Mouse (Mus musculus): ENCODE results near the gene Rab7b. TPM values are rescaled to one million over a fixed set of nuclear protein-coding genes. Genes with fewer than 3 reads are reported as not detected.

The Rab7b gene
- polyA plus RNA-seq, 1 experiment from 2014 or later = 2.3 TPM

DNA sequence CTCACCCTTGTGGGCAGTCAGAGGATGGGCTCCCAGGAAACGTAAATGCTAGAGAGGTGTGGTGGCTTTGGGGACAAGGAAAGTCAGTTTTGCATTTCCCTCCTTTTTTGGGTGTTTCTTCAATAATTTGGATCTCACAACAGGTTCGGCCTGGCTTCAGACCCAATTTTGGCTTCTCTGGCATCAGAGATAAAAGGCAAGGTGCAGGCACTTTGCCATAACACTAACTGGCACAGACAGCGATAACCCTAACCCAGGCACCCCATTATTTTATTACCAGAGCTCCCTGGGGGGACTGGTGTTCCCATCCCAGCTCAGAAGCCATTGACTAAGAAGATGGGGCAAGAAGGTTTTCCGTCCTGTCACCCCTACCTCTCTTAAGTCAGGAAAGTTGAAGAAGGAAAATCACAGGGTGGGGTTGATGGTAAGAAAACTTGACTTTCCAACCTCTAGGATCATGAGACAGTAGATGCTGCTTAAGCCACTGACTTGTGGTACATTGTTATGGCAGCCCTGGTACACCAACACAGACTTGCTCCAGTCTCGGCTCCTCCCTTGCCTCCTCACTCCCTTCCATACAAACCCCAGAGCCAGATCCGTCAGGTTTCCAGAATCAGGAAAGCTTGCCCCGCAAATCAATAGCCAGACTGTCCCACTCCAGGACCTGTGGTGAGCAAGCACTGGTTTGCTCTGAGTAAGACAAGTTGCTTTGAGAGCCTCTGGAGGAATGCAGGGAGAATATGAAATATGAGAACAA lies 27.6 kb upstream of the Rab7b start:
- Histone ChIP-seq H3K9ac (ENCODE audit: low read length) (no peak overlapping the region), H3K4me3 (ENCODE audit: low read length) (no peak overlapping the region), H3K9me3 (ENCODE audit: control insufficient read depth, low read length) (no peaks in the 10 kb centered on the region), H3K4me2 (ENCODE audit: low read depth, low read length) (no peak overlapping the region), H3K36me3 (ENCODE audit: control insufficient read depth, insufficient read depth, low read length) (no peaks in the 10 kb centered on the region), H3K27me3 (ENCODE audit: control insufficient read depth, insufficient read depth, low read depth, low read length) (no peaks in the 10 kb centered on the region), H3K4me1 (replicated peaks; ENCODE audit: control insufficient read depth, insufficient read depth, low read length) (peaks cover 4% of the 10 kb centered on the region; the same call in 1 of the 2 replicates), H3K27ac (ENCODE audit: low read length) (no peak overlapping the region)
- 61% methylated on average over 7 of the region's 7 CpGs for WGBS
- no peak for ATAC-seq (ENCODE audit: low read depth)

DNA sequence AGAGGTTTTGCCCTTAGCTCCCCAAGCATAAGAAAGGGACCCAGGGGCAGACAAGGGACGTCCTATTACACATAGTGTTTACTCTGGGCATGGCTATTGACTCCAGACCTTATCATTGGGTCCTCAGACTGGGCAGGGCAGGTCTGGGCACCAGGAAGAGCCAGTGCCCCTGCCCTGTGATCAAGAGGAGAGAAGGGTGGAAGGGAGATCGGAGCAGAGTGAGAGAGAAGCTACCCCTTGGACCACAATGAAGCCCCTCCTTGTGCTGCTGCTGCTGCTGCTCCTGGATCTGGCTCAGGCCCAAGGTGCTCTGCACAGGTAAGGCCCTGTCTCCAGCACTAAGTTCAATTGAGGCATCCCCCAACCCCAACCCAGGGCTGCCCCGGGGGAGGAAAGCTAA lies 26.7 kb upstream of the Rab7b start:
- no peak overlapping the region for H3K27ac ChIP-seq (ENCODE audit: low read length)
- no peaks in the 10 kb centered on the region for H3K27me3 ChIP-seq (ENCODE audit: control insufficient read depth, insufficient read depth, low read depth, low read length)
- H3K4me1 ChIP-seq (replicated peaks; ENCODE audit: control insufficient read depth, insufficient read depth, low read length) = peaks cover 4% of the 10 kb centered on the region; the same call in 1 of the 2 replicates
- ATAC-seq (ENCODE audit: low read depth) = no peak
- H3K4me3 ChIP-seq (ENCODE audit: low read length) = no peak overlapping the region
- no peak overlapping the region for H3K4me2 ChIP-seq (ENCODE audit: low read depth, low read length)
- 57% methylated on average over 3 of the region's 3 CpGs for WGBS
- no peaks in the 10 kb centered on the region for H3K9me3 ChIP-seq (ENCODE audit: control insufficient read depth, low read length)
- H3K9ac ChIP-seq (ENCODE audit: low read length) = no peak overlapping the region
- H3K36me3 ChIP-seq (ENCODE audit: control insufficient read depth, insufficient read depth, low read length) = no peaks in the 10 kb centered on the region

DNA sequence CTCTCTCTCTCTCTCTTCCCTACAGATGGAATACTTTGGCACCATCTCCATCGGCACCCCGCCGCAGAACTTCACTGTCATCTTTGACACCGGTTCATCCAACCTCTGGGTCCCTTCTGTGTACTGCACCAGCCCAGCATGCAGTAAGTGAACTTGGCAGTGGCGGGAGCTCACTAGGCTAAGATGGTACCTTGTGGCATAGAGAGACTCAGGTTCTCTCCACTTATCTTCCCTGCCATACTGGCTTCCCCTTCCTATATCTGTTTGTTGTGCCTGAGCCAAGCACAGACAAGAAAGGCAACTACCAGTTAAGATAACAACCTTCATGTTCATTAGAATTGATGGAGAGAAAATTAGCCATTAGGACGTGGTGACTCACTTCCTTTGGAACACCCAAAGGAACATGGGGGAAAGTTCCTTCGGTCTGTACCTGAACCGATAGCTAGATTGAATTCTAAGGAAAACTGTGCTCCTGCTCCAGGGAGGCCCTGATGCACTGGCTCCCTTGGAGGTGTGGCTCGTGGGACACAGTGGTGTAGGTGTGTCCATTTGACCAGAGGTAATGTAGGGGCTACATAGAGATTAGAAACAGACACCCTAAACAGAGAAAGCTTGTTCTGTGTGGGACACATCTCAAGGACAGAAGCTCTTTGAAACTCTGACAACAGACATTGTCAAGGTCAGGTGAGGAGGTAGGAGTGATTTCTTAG lies 25.1 kb upstream of the Rab7b start:
- Histone ChIP-seq H3K27ac (ENCODE audit: low read length) (no peak overlapping the region), H3K4me1 (replicated peaks; ENCODE audit: control insufficient read depth, insufficient read depth, low read length) (no peaks in the 10 kb centered on the region), H3K9me3 (ENCODE audit: control insufficient read depth, low read length) (no peaks in the 10 kb centered on the region), H3K4me2 (ENCODE audit: low read depth, low read length) (no peak overlapping the region), H3K9ac (ENCODE audit: low read length) (no peak overlapping the region), H3K36me3 (ENCODE audit: control insufficient read depth, insufficient read depth, low read length) (no peaks in the 10 kb centered on the region), H3K27me3 (ENCODE audit: control insufficient read depth, insufficient read depth, low read depth, low read length) (no peaks in the 10 kb centered on the region), H3K4me3 (ENCODE audit: low read length) (no peak overlapping the region)
- ATAC-seq (ENCODE audit: low read depth) = no peak
- WGBS = 75% methylated on average over 9 of the region's 9 CpGs

DNA sequence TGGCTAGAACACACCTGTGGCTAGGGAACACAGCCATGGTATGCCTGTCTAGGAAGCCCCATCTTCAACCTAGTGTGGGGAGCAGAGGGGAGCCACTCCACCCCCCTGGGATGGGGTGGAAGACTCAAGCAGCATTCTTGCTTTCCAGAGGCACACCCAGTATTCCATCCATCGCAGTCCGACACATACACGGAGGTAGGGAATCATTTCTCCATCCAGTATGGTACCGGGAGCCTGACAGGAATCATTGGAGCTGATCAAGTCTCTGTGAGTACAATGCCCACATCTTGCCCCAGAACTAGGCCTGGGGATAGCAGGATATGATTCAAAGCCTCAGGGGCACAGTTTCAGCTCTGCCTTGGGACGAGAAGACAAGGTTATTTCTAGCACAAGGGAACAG lies 24.4 kb upstream of the Rab7b start:
- no peak overlapping the region for H3K9ac ChIP-seq (ENCODE audit: low read length)
- ATAC-seq (ENCODE audit: low read depth) = no peak
- no peaks in the 10 kb centered on the region for H3K36me3 ChIP-seq (ENCODE audit: control insufficient read depth, insufficient read depth, low read length)
- 89% methylated on average over 5 of the region's 5 CpGs for WGBS
- no peaks in the 10 kb centered on the region for H3K4me1 ChIP-seq (replicated peaks; ENCODE audit: control insufficient read depth, insufficient read depth, low read length)
- H3K4me2 ChIP-seq (ENCODE audit: low read depth, low read length) = no peak overlapping the region
- no peak overlapping the region for H3K4me3 ChIP-seq (ENCODE audit: low read length)
- no peaks in the 10 kb centered on the region for H3K9me3 ChIP-seq (ENCODE audit: control insufficient read depth, low read length)
- H3K27me3 ChIP-seq (ENCODE audit: control insufficient read depth, insufficient read depth, low read depth, low read length) = no peaks in the 10 kb centered on the region
- H3K27ac ChIP-seq (ENCODE audit: low read length) = no peak overlapping the region

DNA sequence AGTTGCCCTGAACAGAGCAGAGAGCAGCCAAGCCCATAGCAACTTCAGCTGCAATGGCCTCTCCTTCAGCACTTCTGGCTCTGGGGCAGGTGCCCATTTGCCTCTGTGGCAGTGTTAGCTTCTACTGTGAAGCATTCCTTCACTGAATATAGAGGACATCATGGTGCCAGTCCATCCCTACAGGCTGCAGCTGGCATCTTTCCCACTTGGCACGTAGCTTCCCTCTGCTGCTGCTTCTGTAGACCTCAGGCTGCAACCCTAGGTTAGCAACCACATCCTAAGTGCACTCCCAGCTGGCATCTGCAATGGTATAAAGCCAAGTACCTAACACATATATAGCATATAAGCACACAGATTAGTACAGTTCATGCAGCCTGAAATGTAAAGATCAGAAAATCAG lies 22.6 kb upstream of the Rab7b start:
- Histone ChIP-seq H3K4me2 (ENCODE audit: low read depth, low read length) (no peak overlapping the region), H3K9ac (ENCODE audit: low read length) (no peak overlapping the region), H3K27ac (ENCODE audit: low read length) (no peak overlapping the region), H3K27me3 (ENCODE audit: control insufficient read depth, insufficient read depth, low read depth, low read length) (no peaks in the 10 kb centered on the region), H3K4me3 (ENCODE audit: low read length) (no peak overlapping the region), H3K36me3 (ENCODE audit: control insufficient read depth, insufficient read depth, low read length) (no peaks in the 10 kb centered on the region), H3K4me1 (replicated peaks; ENCODE audit: control insufficient read depth, insufficient read depth, low read length) (no peaks in the 10 kb centered on the region), H3K9me3 (ENCODE audit: control insufficient read depth, low read length) (no peaks in the 10 kb centered on the region)
- ATAC-seq (ENCODE audit: low read depth) = no peak
- 50% methylated on average over 1 of the region's 1 CpGs for WGBS

DNA sequence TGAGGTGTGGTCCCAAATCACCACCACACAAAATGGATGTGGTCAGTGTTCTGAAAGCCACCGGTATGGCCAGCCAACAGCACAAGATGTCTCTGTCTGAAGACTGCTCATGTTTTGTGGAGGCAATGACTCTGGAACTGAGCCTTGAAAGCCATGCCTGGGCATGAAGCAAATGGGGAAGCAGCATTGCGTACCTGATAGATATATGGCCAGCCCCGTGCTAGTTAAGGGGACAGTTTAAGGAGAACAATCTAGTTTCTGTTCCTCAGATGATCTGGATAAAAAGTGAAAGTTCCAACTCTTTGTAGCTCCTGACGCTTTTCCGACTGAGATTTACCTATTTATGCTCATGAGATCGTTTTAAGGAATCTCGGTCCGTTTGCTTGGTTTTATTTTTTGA lies 17.4 kb upstream of the Rab7b start:
- H3K9ac ChIP-seq (ENCODE audit: low read length) = no peak overlapping the region
- no peak overlapping the region for H3K27ac ChIP-seq (ENCODE audit: low read length)
- H3K27me3 ChIP-seq (ENCODE audit: control insufficient read depth, insufficient read depth, low read depth, low read length) = no peaks in the 10 kb centered on the region
- ATAC-seq (ENCODE audit: low read depth) = no peak
- 84% methylated on average over 8 of the region's 8 CpGs for WGBS
- no peak overlapping the region for H3K4me3 ChIP-seq (ENCODE audit: low read length)
- no peaks in the 10 kb centered on the region for H3K9me3 ChIP-seq (ENCODE audit: control insufficient read depth, low read length)
- H3K4me1 ChIP-seq (replicated peaks; ENCODE audit: control insufficient read depth, insufficient read depth, low read length) = no peaks in the 10 kb centered on the region
- no peak overlapping the region for H3K4me2 ChIP-seq (ENCODE audit: low read depth, low read length)
- no peaks in the 10 kb centered on the region for H3K36me3 ChIP-seq (ENCODE audit: control insufficient read depth, insufficient read depth, low read length)

DNA sequence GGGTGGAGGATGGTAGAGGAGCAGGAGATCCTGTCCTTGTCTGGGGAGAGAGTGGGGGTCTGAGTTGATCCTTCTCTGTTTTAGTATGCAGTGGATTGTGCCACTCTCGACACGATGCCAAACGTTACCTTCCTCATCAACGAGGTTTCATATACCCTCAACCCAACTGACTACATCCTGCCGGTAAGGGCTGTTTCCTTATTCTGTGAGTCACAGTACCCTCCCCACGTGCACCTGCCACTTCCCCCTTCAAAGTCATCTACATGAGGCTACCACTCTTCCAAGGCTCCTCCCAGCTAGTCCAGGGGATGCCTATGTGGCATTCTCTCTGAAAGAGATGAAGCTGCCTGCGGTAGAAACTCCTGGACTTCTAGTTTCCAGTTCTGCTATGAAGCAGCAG lies 16.1 kb upstream of the Rab7b start:
- no peaks in the 10 kb centered on the region for H3K36me3 ChIP-seq (ENCODE audit: control insufficient read depth, insufficient read depth, low read length)
- 67% methylated on average over 7 of the region's 7 CpGs for WGBS
- no peaks in the 10 kb centered on the region for H3K9me3 ChIP-seq (ENCODE audit: control insufficient read depth, low read length)
- no peak overlapping the region for H3K9ac ChIP-seq (ENCODE audit: low read length)
- no peaks in the 10 kb centered on the region for H3K27me3 ChIP-seq (ENCODE audit: control insufficient read depth, insufficient read depth, low read depth, low read length)
- no peaks in the 10 kb centered on the region for H3K4me1 ChIP-seq (replicated peaks; ENCODE audit: control insufficient read depth, insufficient read depth, low read length)
- ATAC-seq (ENCODE audit: low read depth) = no peak
- H3K4me3 ChIP-seq (ENCODE audit: low read length) = no peak overlapping the region
- no peak overlapping the region for H3K27ac ChIP-seq (ENCODE audit: low read length)
- H3K4me2 ChIP-seq (ENCODE audit: low read depth, low read length) = no peak overlapping the region

DNA sequence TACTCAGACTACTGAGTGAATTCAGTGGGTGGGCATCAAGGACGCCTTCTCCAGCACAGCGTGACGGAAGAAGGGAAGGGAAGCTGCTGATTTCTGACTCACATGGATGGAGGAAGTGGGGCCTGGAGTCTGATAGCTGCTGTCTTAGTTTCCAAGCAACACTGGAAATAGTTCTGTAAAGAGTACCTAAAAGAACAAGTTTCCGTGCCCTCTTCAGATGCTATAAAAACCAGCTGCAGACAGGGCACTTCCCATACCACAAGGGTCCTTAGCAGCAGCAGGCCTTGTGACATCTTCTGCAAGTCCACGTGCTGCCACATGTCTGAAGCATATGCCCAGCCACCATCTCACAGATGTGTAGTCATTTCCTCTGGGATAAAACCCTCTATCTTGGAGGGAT lies 8.9 kb upstream of the Rab7b start:
- no peaks in the 10 kb centered on the region for H3K27me3 ChIP-seq (ENCODE audit: control insufficient read depth, insufficient read depth, low read depth, low read length)
- no peaks in the 10 kb centered on the region for H3K9me3 ChIP-seq (ENCODE audit: control insufficient read depth, low read length)
- H3K9ac ChIP-seq (ENCODE audit: low read length) = no peak overlapping the region
- no peak overlapping the region for H3K4me3 ChIP-seq (ENCODE audit: low read length)
- no peaks in the 10 kb centered on the region for H3K36me3 ChIP-seq (ENCODE audit: control insufficient read depth, insufficient read depth, low read length)
- no peak overlapping the region for H3K27ac ChIP-seq (ENCODE audit: low read length)
- 74% methylated on average over 5 of the region's 5 CpGs for WGBS
- no peak for ATAC-seq (ENCODE audit: low read depth)
- no peak overlapping the region for H3K4me2 ChIP-seq (ENCODE audit: low read depth, low read length)
- no peaks in the 10 kb centered on the region for H3K4me1 ChIP-seq (replicated peaks; ENCODE audit: control insufficient read depth, insufficient read depth, low read length)

DNA sequence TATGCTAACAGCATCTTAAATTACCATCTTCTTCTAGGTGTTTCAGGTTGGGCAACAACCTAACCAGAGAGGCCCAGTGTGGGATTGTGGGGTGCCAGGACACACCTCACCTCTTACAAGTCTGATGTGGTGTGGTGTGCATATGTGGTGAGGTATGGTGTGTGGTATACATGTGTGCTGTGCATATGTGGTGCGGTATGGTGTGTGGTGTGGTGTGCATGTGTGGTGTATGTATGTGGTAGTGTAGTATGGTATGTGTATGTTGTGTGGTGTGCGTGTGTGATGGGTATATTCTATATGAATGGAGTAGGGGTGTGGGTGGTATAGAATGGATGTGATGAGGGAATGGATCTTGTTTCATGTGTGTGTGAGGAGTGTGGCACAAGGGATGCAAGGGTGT lies 756 bp upstream of the Rab7b start:
- no peak overlapping the region for H3K4me2 ChIP-seq (ENCODE audit: low read depth, low read length)
- no peak overlapping the region for H3K9ac ChIP-seq (ENCODE audit: low read length)
- no peak overlapping the region for H3K4me3 ChIP-seq (ENCODE audit: low read length)
- no peaks in the 10 kb centered on the region for H3K27me3 ChIP-seq (ENCODE audit: control insufficient read depth, insufficient read depth, low read depth, low read length)
- no peak overlapping the region for H3K27ac ChIP-seq (ENCODE audit: low read length)
- no peak for ATAC-seq (ENCODE audit: low read depth)
- 91% methylated on average over 2 of the region's 2 CpGs for WGBS
- H3K36me3 ChIP-seq (ENCODE audit: control insufficient read depth, insufficient read depth, low read length) = no peaks in the 10 kb centered on the region
- H3K4me1 ChIP-seq (replicated peaks; ENCODE audit: control insufficient read depth, insufficient read depth, low read length) = no peaks in the 10 kb centered on the region
- H3K9me3 ChIP-seq (ENCODE audit: control insufficient read depth, low read length) = no peaks in the 10 kb centered on the region
